Mouse (Mus musculus): Measurements from ENCODE around the gene Slk. TPM values are rescaled to one million over a fixed set of nuclear protein-coding genes. Genes with fewer than 3 reads are reported as not detected.

The Slk gene
- polyA plus RNA-seq, 1 experiment from 2014 or later: 5.5 TPM

GRCm38 (mm10) chr19:47629068-47629467 lies 49.6 kb downstream of the Slk start:
- H3K36me3 ChIP-seq: no peaks in the 10 kb centered on the region
- 82% methylated on average over 5 of the region's 5 CpGs for WGBS
- H3K9me3 ChIP-seq (replicated peaks): no peaks in the 10 kb centered on the region
- no peaks in the 10 kb centered on the region for H3K27me3 ChIP-seq (replicated peaks)
- H3K4me1 ChIP-seq: peaks cover 12% of the 10 kb centered on the region
- ATAC-seq (ENCODE audit: low FRiP score): no peak
- no peak overlapping the region for H3K27ac ChIP-seq (replicated peaks)
- no peak overlapping the region for H3K4me3 ChIP-seq (replicated peaks)
- no peak overlapping the region for H3K9ac ChIP-seq (replicated peaks)
- H3K4me2 ChIP-seq: no peak overlapping the region

GRCm38 (mm10) chr19:47630381-47630780 lies 50.9 kb downstream of the Slk start:
- H3K27ac ChIP-seq (replicated peaks): no peak overlapping the region
- no peak overlapping the region for H3K4me3 ChIP-seq (replicated peaks)
- no peaks in the 10 kb centered on the region for H3K36me3 ChIP-seq
- no peak for ATAC-seq (ENCODE audit: low FRiP score)
- 80% methylated on average over 5 of the region's 5 CpGs for WGBS
- H3K9me3 ChIP-seq (replicated peaks): no peaks in the 10 kb centered on the region
- H3K27me3 ChIP-seq (replicated peaks): no peaks in the 10 kb centered on the region
- H3K4me1 ChIP-seq: peaks cover 9% of the 10 kb centered on the region
- no peak overlapping the region for H3K4me2 ChIP-seq
- H3K9ac ChIP-seq (replicated peaks): no peak overlapping the region

GRCm38 (mm10) chr19:47631799-47632198 lies 52.3 kb downstream of the Slk start:
- H3K9me3 ChIP-seq (replicated peaks): no peaks in the 10 kb centered on the region
- no peak for ATAC-seq (ENCODE audit: low FRiP score)
- WGBS: 97% methylated on average over 5 of the region's 5 CpGs

GRCm38 (mm10) chr19:47635380-47635779 lies 55.9 kb downstream of the Slk start:
- Histone ChIP-seq H3K27ac (replicated peaks) (no peak overlapping the region), H3K36me3 (peaks cover 28% of the 10 kb centered on the region), H3K27me3 (replicated peaks) (no peaks in the 10 kb centered on the region), H3K4me3 (replicated peaks) (no peak overlapping the region), H3K9ac (replicated peaks) (no peak overlapping the region), H3K4me2 (no peak overlapping the region), H3K9me3 (replicated peaks) (no peaks in the 10 kb centered on the region), H3K4me1 (no peaks in the 10 kb centered on the region)
- WGBS: 95% methylated on average over 4 of the region's 4 CpGs
- no peak for ATAC-seq (ENCODE audit: low FRiP score)

More at GRCm38 (mm10) chr19:47631799-47632198, 52.3 kb downstream of the Slk start:
- peaks cover 2% of the 10 kb centered on the region for H3K36me3 ChIP-seq
- no peak overlapping the region for H3K9ac ChIP-seq (replicated peaks)
- H3K4me1 ChIP-seq: peaks cover 6% of the 10 kb centered on the region
- no peak overlapping the region for H3K4me3 ChIP-seq (replicated peaks)
- H3K4me2 ChIP-seq: no peak overlapping the region
- H3K27ac ChIP-seq (replicated peaks): no peak overlapping the region
- H3K27me3 ChIP-seq (replicated peaks): no peaks in the 10 kb centered on the region

GRCm38 (mm10) chr19:47643910-47644309 lies 64.4 kb downstream of the Slk start:
- Histone ChIP-seq H3K9ac (replicated peaks) (no peak overlapping the region), H3K4me3 (replicated peaks) (no peak overlapping the region), H3K27me3 (replicated peaks) (no peaks in the 10 kb centered on the region), H3K36me3 (peaks cover 33% of the 10 kb centered on the region), H3K27ac (replicated peaks) (no peak overlapping the region), H3K4me1 (no peaks in the 10 kb centered on the region), H3K9me3 (replicated peaks) (no peaks in the 10 kb centered on the region), H3K4me2 (no peak overlapping the region)
- ATAC-seq (ENCODE audit: low FRiP score): no peak
- 66% methylated on average over 2 of the region's 2 CpGs for WGBS

- Histone ChIP-seq H3K9me3 (replicated peaks) (no peaks in the 10 kb centered on the region), H3K27me3 (replicated peaks) (no peaks in the 10 kb centered on the region), H3K4me2 (no peak overlapping the region), H3K27ac (replicated peaks) (no peak overlapping the region), H3K9ac (replicated peaks) (no peak overlapping the region), H3K4me3 (replicated peaks) (no peak overlapping the region), H3K4me1 (no peaks in the 10 kb centered on the region), H3K36me3 (peaks cover 18% of the 10 kb centered on the region)
- 74% methylated on average over 6 of the region's 6 CpGs for WGBS
- no peak for ATAC-seq (ENCODE audit: low FRiP score)
Observed at GRCm38 (mm10) chr19:47645583-47645982, 66.1 kb downstream of the Slk start.

GRCm38 (mm10) chr19:47646508-47647120 lies 67.1 kb downstream of the Slk start:
- H3K4me2 ChIP-seq: no peak overlapping the region
- H3K27me3 ChIP-seq (replicated peaks): no peaks in the 10 kb centered on the region
- peaks cover 10% of the 10 kb centered on the region for H3K36me3 ChIP-seq
- H3K27ac ChIP-seq (replicated peaks): no peak overlapping the region
- no peak overlapping the region for H3K4me3 ChIP-seq (replicated peaks)
- H3K4me1 ChIP-seq: no peaks in the 10 kb centered on the region
- H3K9me3 ChIP-seq (replicated peaks): no peaks in the 10 kb centered on the region
- H3K9ac ChIP-seq (replicated peaks): no peak overlapping the region
- ATAC-seq (ENCODE audit: low FRiP score): no peak
- WGBS: 92% methylated on average over 6 of the region's 6 CpGs

- Histone ChIP-seq H3K4me3 (replicated peaks) (no peak overlapping the region), H3K4me2 (no peak overlapping the region), H3K27me3 (replicated peaks) (no peaks in the 10 kb centered on the region), H3K9ac (replicated peaks) (no peak overlapping the region), H3K27ac (replicated peaks) (no peak overlapping the region), H3K4me1 (no peaks in the 10 kb centered on the region), H3K36me3 (peaks cover 2% of the 10 kb centered on the region; the same call in 1 of the 2 replicates), H3K9me3 (replicated peaks) (no peaks in the 10 kb centered on the region)
- ATAC-seq (ENCODE audit: low FRiP score): no peak
- 90% methylated on average over 6 of the region's 6 CpGs for WGBS
Observed at GRCm38 (mm10) chr19:47649071-47649470, 69.6 kb downstream of the Slk start.

- Histone ChIP-seq H3K36me3 (peaks cover 2% of the 10 kb centered on the region; the same call in 1 of the 2 replicates), H3K27me3 (replicated peaks) (no peaks in the 10 kb centered on the region), H3K4me2 (no peak overlapping the region), H3K9me3 (replicated peaks) (no peaks in the 10 kb centered on the region), H3K27ac (replicated peaks) (no peak overlapping the region), H3K4me1 (no peaks in the 10 kb centered on the region), H3K4me3 (replicated peaks) (no peak overlapping the region), H3K9ac (replicated peaks) (no peak overlapping the region)
- no peak for ATAC-seq (ENCODE audit: low FRiP score)
- WGBS: 91% methylated on average over 16 of the region's 16 CpGs
Observed at GRCm38 (mm10) chr19:47650366-47651159, 71.1 kb downstream of the Slk start.

- peaks cover 2% of the 10 kb centered on the region; the same call in 1 of the 2 replicates for H3K36me3 ChIP-seq
- no peaks in the 10 kb centered on the region for H3K27me3 ChIP-seq (replicated peaks)
- H3K4me1 ChIP-seq: no peaks in the 10 kb centered on the region
- H3K4me2 ChIP-seq: no peak overlapping the region
- H3K4me3 ChIP-seq (replicated peaks): no peak overlapping the region
- WGBS: 93% methylated on average over 5 of the region's 5 CpGs
- no peak for ATAC-seq (ENCODE audit: low FRiP score)
- no peaks in the 10 kb centered on the region for H3K9me3 ChIP-seq (replicated peaks)
- no peak overlapping the region for H3K27ac ChIP-seq (replicated peaks)
- H3K9ac ChIP-seq (replicated peaks): no peak overlapping the region
Observed at GRCm38 (mm10) chr19:47651160-47651480, 71.6 kb downstream of the Slk start.

GRCm38 (mm10) chr19:47652255-47652654 lies 72.8 kb downstream of the Slk start:
- WGBS: 73% methylated on average over 8 of the region's 8 CpGs

GRCm38 (mm10) chr19:47653173-47653572 lies 73.7 kb downstream of the Slk start:
- Histone ChIP-seq H3K36me3 (no peaks in the 10 kb centered on the region), H3K4me1 (no peaks in the 10 kb centered on the region), H3K9ac (replicated peaks) (no peak overlapping the region), H3K4me3 (replicated peaks) (no peak overlapping the region), H3K27ac (replicated peaks) (no peak overlapping the region), H3K4me2 (no peak overlapping the region), H3K27me3 (replicated peaks) (no peaks in the 10 kb centered on the region), H3K9me3 (replicated peaks) (no peaks in the 10 kb centered on the region)
- no peak for ATAC-seq (ENCODE audit: low FRiP score)
- 88% methylated on average over 8 of the region's 8 CpGs for WGBS

More at GRCm38 (mm10) chr19:47652255-47652654, 72.8 kb downstream of the Slk start:
- Histone ChIP-seq H3K4me1 (no peaks in the 10 kb centered on the region), H3K4me2 (no peak overlapping the region), H3K4me3 (replicated peaks) (no peak overlapping the region), H3K27me3 (replicated peaks) (no peaks in the 10 kb centered on the region), H3K9me3 (replicated peaks) (no peaks in the 10 kb centered on the region), H3K9ac (replicated peaks) (no peak overlapping the region), H3K36me3 (peaks cover 2% of the 10 kb centered on the region; the same call in 1 of the 2 replicates), H3K27ac (replicated peaks) (no peak overlapping the region)
- no peak for ATAC-seq (ENCODE audit: low FRiP score)
